8 mouse cellular contexts compared by ENCODE assay signal in the genomic region with DNA sequence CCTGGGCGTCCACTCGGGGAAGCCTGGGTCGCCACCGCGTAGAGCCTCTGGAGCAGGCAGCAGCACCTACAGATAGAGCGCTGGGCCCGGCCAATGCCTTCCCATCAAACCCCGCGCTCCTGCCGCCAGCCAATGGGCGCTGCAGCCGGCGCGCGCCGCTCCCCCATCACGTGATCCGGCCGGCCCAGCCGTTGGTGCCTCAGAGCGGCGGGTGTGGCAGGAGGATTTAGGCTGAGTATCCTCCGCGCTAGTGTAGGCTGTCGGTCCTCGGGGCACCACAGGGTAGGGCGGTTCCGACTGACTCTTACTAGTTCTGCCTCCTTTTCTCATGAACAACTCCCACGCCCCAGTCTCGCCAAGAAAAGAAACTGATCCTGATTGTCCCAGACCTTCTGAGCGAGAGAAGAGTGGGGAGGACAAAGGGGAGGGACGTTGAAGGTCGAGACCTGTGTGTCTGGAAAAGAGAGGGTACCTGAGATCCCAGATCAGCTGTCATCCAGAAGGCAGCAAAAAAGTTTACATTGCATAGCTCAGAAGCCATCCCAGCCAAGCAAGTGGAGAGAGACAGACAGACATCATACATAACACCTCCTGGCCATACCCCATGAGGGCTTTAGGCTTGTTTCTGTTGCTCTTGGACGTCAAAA. TPM values are rescaled to one million over a fixed set of nuclear protein-coding genes. Genes with fewer than 3 reads are reported as not detected.
DNase-seq lines count a peak whose midpoint lies in the region; ATAC-seq and TF ChIP-seq lines count a peak whose summit lies in the region.

Gene Lnpk (minus strand): TSS at position 593 of the 647 bp plus-strand sequence.

- H3K27ac ChIP-seq in hindbrain, embryonic 15.5 days (replicated peaks): peak within 1 kb of the TSS; percentile 84
- peak within 1 kb of the TSS; percentile 80 for H3K27ac ChIP-seq in left cerebral cortex, adult 2 months

- no peaks in the 10 kb centered on the region for H3K36me3 ChIP-seq in hindbrain, embryonic 15.5 days

- TF ChIP-seq CTCF in left cerebral cortex, adult 2 months (IDR thresholded peaks at IDR 0.05): no peak; the same call in 1 of the 2 replicates

- ATAC-seq in hindbrain, embryonic 15.5 days (ENCODE audit: low FRiP score, low read depth): peak; percentile 99
- ATAC-seq in megakaryocyte, adult 5-6 weeks (ENCODE audit: poor library complexity, severe bottlenecking): peak; percentile 95

- H3K4me1 ChIP-seq in hindbrain, embryonic 15.5 days (replicated peaks): peaks cover 15% of the 10 kb centered on the region

- under 1% methylated on average over 34 of the region's 34 CpGs for WGBS in hindbrain, embryonic 15.5 days

- intact Hi-C loops in left cerebral cortex, adult 2 months (cut with DNase I): loop anchor here (5.0 kb wide), 1 partner anchor 277 kb away; no protein-coding TSS in a partner anchor

- peak; percentile 90 for DNase-seq in T-cell, adult 2 months (ENCODE audit: low spot score)
- DNase-seq in cerebellum, postnatal 36 days: peak; percentile 93
- peak; percentile 92 to 95 for DNase-seq in frontal cortex, postnatal 36 days (ENCODE audit: low spot score in 2 of 2)
- DNase-seq in left cerebral cortex, adult 2 months (ENCODE audit: extremely low spot score in 1 of 2, low spot score in 2 of 2): peak; percentile 93 to 94
- peak; percentile 92 to 93 for DNase-seq in right cerebral cortex, adult 2 months (ENCODE audit: low spot score in 2 of 2)
- DNase-seq in urinary bladder, postnatal 14 days (ENCODE audit: low spot score): peak; percentile 93

- H3K4me2 ChIP-seq in hindbrain, embryonic 15.5 days: peak within 1 kb of the TSS; percentile 84

- no peaks in the 10 kb centered on the region for H3K27me3 ChIP-seq in hindbrain, embryonic 15.5 days

- peak within 1 kb of the TSS; percentile 84 for H3K4me3 ChIP-seq in hindbrain, embryonic 15.5 days
- peak within 1 kb of the TSS; percentile 95 for H3K4me3 ChIP-seq in left cerebral cortex, adult 2 months

- no peaks in the 10 kb centered on the region for H3K9me3 ChIP-seq in hindbrain, embryonic 15.5 days

- peak within 1 kb of the TSS; percentile 82 for H3K9ac ChIP-seq in hindbrain, embryonic 15.5 days

RNA-seq across cellular contexts. Expression of gene Lnpk, which starts in this region (rescaled TPM):
- 44.8 and 45.7 TPM in 2 replicates for polyA plus RNA-seq in hindbrain, embryonic 15.5 days (2015; fragmentation: Nextera tagmentation; extraction: Ambion mirVana)
- 10 to 100 TPM; 73.0 to 75.9 TPM for total RNA-seq in left cerebral cortex, adult 2 months (2021)
- 31.9 and 33.1 TPM in 2 replicates for total RNA-seq in megakaryocyte, adult 5-6 weeks (2015)
- 33.2 and 44.9 TPM in 2 replicates for total RNA-seq in megakaryocyte, adult 5-6 weeks (2017)

Comparison
In these comparisons a context has a peak if more than half of its experiments do, and no peak if none do; other contexts are left out.
1. Peak in every context shown above with its lines: DNase-seq, ATAC-seq, H3K4me3 ChIP-seq and H3K27ac ChIP-seq.